Mouse (Mus musculus): Measurements from ENCODE around the gene Msh5.
"Not testable (repeated sequence)": the region's sequence is repeated elsewhere in the genome, so short reads cannot be mapped to it uniquely, and the experiment has no call there.

Gene Msh5

GRCm38 (mm10) chr17:35002153-35002865, 44.2 kb downstream of the Msh5 start:
- DNase-seq (ENCODE audit: low spot score): no peak

- DNase-seq (ENCODE audit: low spot score): no peak
Measured at GRCm38 (mm10) chr17:35001452-35002152, 44.9 kb downstream of the Msh5 start.

- DNase-seq (ENCODE audit: low spot score): peak; percentile 89
Measured at GRCm38 (mm10) chr17:35000717-35001451, 45.7 kb downstream of the Msh5 start, which contains the start of gene Vars. TSS of gene Vars (plus strand) at chr17:35000987.

- DNase-seq (ENCODE audit: low spot score): not testable (repeated sequence)
Measured at GRCm38 (mm10) chr17:34999871-35000716, 46.5 kb downstream of the Msh5 start.

- no peak for DNase-seq (ENCODE audit: low spot score)
Measured at GRCm38 (mm10) chr17:34998526-34999430, 47.8 kb downstream of the Msh5 start.

- no peak for DNase-seq (ENCODE audit: low spot score)
Measured at GRCm38 (mm10) chr17:34997142-34997483, 49.4 kb downstream of the Msh5 start.

- no peak for DNase-seq (ENCODE audit: low spot score)
Measured at GRCm38 (mm10) chr17:34996411-34997141, 50.0 kb downstream of the Msh5 start.

GRCm38 (mm10) chr17:34995927-34996326, 50.6 kb downstream of the Msh5 start:
- not testable (repeated sequence) for DNase-seq (ENCODE audit: low spot score)

GRCm38 (mm10) chr17:34995192-34995591, 51.4 kb downstream of the Msh5 start:
- not testable (repeated sequence) for DNase-seq (ENCODE audit: low spot score)

- no peak for DNase-seq (ENCODE audit: low spot score)
Measured at GRCm38 (mm10) chr17:34994751-34995150, 51.8 kb downstream of the Msh5 start.

- DNase-seq (ENCODE audit: low spot score): no peak
Measured at GRCm38 (mm10) chr17:34984218-34984617, 62.3 kb downstream of the Msh5 start.

- DNase-seq (ENCODE audit: low spot score): no peak
Measured at GRCm38 (mm10) chr17:34982328-34982727, 64.2 kb downstream of the Msh5 start.

- DNase-seq (ENCODE audit: low spot score): peak; percentile 85
Measured at GRCm38 (mm10) chr17:34981690-34982180, 64.8 kb downstream of the Msh5 start, which contains the start of gene Lsm2. TSS of gene Lsm2 (plus strand) at chr17:34981862.

GRCm38 (mm10) chr17:34980655-34981054, 65.9 kb downstream of the Msh5 start:
- DNase-seq (ENCODE audit: low spot score): no peak

- DNase-seq (ENCODE audit: low spot score): no peak
Measured at GRCm38 (mm10) chr17:34979631-34980030, 66.9 kb downstream of the Msh5 start.
